Mouse (Mus musculus): ENCODE measurements around the gene Vamp5.

DNA sequence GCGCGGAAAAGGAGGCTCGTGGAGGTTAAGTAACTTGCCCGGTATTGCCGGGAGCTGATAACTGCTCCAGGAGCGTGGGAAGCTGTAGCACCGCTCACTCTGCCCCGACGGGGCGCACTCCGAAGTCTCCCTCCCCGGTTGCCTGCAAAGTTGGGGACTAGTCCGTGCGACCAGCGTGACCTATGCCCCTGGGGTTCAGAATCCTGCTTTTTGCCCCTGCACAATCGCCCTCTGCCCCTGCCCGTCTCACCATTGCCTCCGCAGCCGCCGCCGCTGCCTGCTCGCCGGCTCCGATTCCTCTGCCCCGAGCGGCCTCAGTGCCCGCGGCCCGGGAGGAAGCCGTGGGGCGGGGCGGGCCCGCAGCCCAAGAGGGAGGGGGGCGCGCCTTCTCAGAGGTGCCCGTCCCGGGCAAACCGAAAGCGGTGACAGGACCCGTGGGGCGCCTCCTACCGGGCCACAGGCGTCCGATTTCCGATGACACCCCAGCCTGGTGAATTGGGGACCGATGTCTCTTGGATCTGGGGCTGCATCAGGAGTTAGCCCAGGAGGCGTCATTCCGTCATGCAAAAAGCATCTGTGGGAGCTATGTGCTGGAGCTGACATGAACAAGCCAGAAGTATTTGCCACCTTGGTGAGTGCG lies at the start of gene Vamp5:
- TF ChIP-seq EP300 (IDR thresholded peaks at IDR 0.05; ENCODE audit: low read length): no peak
- peak in 1 of 2 experiments; percentile 64; a peak in 2 of 4 replicates for TF ChIP-seq CTCF (conservative IDR thresholded peaks at IDR 0.05 in 1 of 2, IDR thresholded peaks at IDR 0.05 in 1 of 2; ENCODE audit: low read depth in 2 of 2, low read length in 2 of 2)
- TF ChIP-seq CHD2 (IDR thresholded peaks at IDR 0.05; ENCODE audit: low read length): no peak
- no peak for TF ChIP-seq HCFC1 (IDR thresholded peaks at IDR 0.05; ENCODE audit: low read depth, low read length)
- TF ChIP-seq POLR2A (IDR thresholded peaks at IDR 0.05; ENCODE audit: low read depth, low read length): peak; percentile 19; the same call in 1 of the 2 replicates
- TF ChIP-seq MAX (IDR thresholded peaks at IDR 0.05; ENCODE audit: low read length): no peak
- TF ChIP-seq ELF1 (IDR thresholded peaks at IDR 0.05; ENCODE audit: low read depth, low read length): no peak
- TF ChIP-seq BHLHE40 (IDR thresholded peaks at IDR 0.05; ENCODE audit: low read depth, low read length): no peak
